Mouse (Mus musculus) brain, embryonic 14.5 days (tissue): ENCODE data around the gene Zfyve21.

Experiments used
- CTCF ChIP-seq: fragments of 200-500 bp; IDR thresholded peaks from 2 replicates; pipeline ENCODE4 v1.5.1; 2012; ENCODE audit warnings: inconsistent platforms, mild to moderate bottlenecking, moderate library complexity, borderline replicate concordance; ENCODE audit not compliant: insufficient read depth, insufficient read length; ENCODE audit errors: extremely low read depth
- POLR2A ChIP-seq: fragments of 200-500 bp; IDR thresholded peaks from 2 replicates; pipeline ENCODE4 v1.6.1; 2012; ENCODE audit warnings: mild to moderate bottlenecking, inconsistent platforms, borderline replicate concordance; ENCODE audit not compliant: poor library complexity, insufficient read depth, insufficient read length, severe bottlenecking; ENCODE audit errors: extremely low read depth

- TF ChIP-seq CTCF = no peak
- TF ChIP-seq POLR2A = no peak
Observed at GRCm38 (mm10) chr12:111855448-111855847, 41.5 kb downstream of the Zfyve21 start.
